Mouse (Mus musculus) cortical plate, adult 2 months (tissue): Measurements from ENCODE around the gene Rasal2.

Experiments used
- CTCF ChIP-seq: fragments of 200-500 bp; IDR thresholded peaks from 2 replicates; pipeline ENCODE4 v1.5.1; 2011; ENCODE audit warnings: mild to moderate bottlenecking, control low read depth, low read length; ENCODE audit not compliant: insufficient read depth; ENCODE audit errors: extremely low read depth
- POLR2A ChIP-seq: fragments of 200-500 bp; IDR thresholded peaks from 2 replicates; pipeline ENCODE4 v1.6.1; 2011; ENCODE audit warnings: mild to moderate bottlenecking, low read length, control low read depth; ENCODE audit not compliant: insufficient read depth; ENCODE audit errors: extremely low read depth

DNA sequence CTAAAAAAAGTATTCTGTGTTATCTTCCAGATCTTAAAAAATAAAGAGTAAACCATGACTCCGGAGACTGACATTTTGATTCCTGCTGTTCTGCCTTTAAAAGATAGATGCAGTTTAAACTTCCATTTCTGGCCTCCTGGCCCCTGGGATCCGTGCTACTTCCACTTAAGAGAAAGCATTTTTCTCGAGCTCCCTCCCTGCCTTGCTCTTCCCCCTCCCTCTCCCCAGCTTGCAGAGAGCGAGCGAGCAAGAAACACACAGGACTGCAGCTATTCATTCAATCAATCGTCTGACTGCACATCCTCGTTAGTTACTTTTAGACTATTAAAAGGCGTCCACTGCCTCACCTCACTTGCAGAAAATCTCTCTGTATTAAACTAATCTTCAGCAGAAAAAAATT, 181.4 kb downstream of the Rasal2 start:
- peak; percentile 62; the same call in 1 of the 2 replicates for TF ChIP-seq POLR2A
- no peak for TF ChIP-seq CTCF
